Mouse (Mus musculus): Measurements from ENCODE around the gene Zfp637. TPM values are rescaled to one million over a fixed set of nuclear protein-coding genes. Genes with fewer than 3 reads are reported as not detected.

Zfp637 gene
- 33.1 and 38.2 TPM in 2 replicates for polyA plus RNA-seq (2012; rRNA removed; ENCODE audit: low replicate concordance)

GRCm38 (mm10) chr6:117840686-117841510 is at the start of gene Zfp637:
Gene Zfp637 (plus strand): TSS chr6:117841180.

GRCm38 (mm10) chr6:117861848-117862247 is 20.9 kb downstream of the Zfp637 start, which contains the start of gene Zfp239:
Gene Zfp239 (plus strand): TSS chr6:117862100.

Other genes starting within 250 kb of the Zfp637 start
- gene Zfp239, start 20.9 kb downstream of the Zfp637 start, polyA plus RNA-seq (2012; rRNA removed; ENCODE audit: low replicate concordance) = 0.24 and 5.1 TPM in 2 replicates
- gene Hnrnpf, start 59.1 kb downstream of the Zfp637 start, polyA plus RNA-seq (2012; rRNA removed; ENCODE audit: low replicate concordance) = 96.9 and 156 TPM in 2 replicates
- gene Fxyd4, start 96.5 kb downstream of the Zfp637 start, polyA plus RNA-seq (2012; rRNA removed; ENCODE audit: low replicate concordance) = 44.0 TPM in 1 of 2 replicates, not detected in the other
- 0.36 and 2.4 TPM in 2 replicates for gene Rasgef1a, start 170.3 kb downstream of the Zfp637 start, polyA plus RNA-seq (2012; rRNA removed; ENCODE audit: low replicate concordance)

Measured in subcutaneous adipose tissue, adult 2 months (tissue).